Mouse (Mus musculus) stomach, embryonic 14.5 days (tissue): ENCODE results near the gene Dhx16. TPM values are rescaled to one million over a fixed set of nuclear protein-coding genes. Genes with fewer than 3 reads are reported as not detected.

Source experiments
- ATAC-seq: fragments of 200-750 bp; cut with Nextera tagmentation; 2 replicates; pipeline ENCODE4 v1.8.0; 2017; ENCODE audit warnings: low read depth, moderate TSS enrichment; ENCODE audit not compliant: insufficient number of reproducible peaks, insufficient read depth, low FRiP score
- H3K27ac ChIP-seq: fragments of 300-500 bp; sonication (generic); 2 replicates; pipeline ENCODE4 v1.5.1; 2014; ENCODE audit warnings: mild to moderate bottlenecking, low read length, moderate library complexity, mixed read lengths
- H3K27me3 ChIP-seq: fragments of 300-500 bp; sonication (generic); 2 replicates; pipeline ENCODE4 v1.6.1; 2014; ENCODE audit warnings: low read length, control low read depth, mixed read lengths; ENCODE audit not compliant: control insufficient read depth, insufficient read depth
- H3K36me3 ChIP-seq: fragments of 300-500 bp; sonication (generic); 2 replicates; pipeline ENCODE4 v1.6.1; 2014; ENCODE audit warnings: mild to moderate bottlenecking, control low read depth, low read length, moderate library complexity, mixed read lengths; ENCODE audit not compliant: control insufficient read depth, insufficient read depth
- H3K4me1 ChIP-seq: fragments of 300-500 bp; sonication (generic); 2 replicates; pipeline ENCODE4 v1.6.1; 2014; ENCODE audit warnings: low read length, control low read depth, mixed read lengths; ENCODE audit not compliant: control insufficient read depth, insufficient read depth
- H3K4me2 ChIP-seq: fragments of 300-500 bp; sonication (generic); replicated peaks from 2 replicates; pipeline ENCODE4 v1.6.1; 2014; ENCODE audit warnings: low read depth, low read length, control low read depth
- H3K4me3 ChIP-seq: fragments of 300-500 bp; sonication (generic); 2 replicates; pipeline ENCODE4 v1.5.1; 2014; ENCODE audit warnings: low read depth, low read length, control low read depth
- H3K9ac ChIP-seq: fragments of 300-500 bp; sonication (generic); replicated peaks from 2 replicates; pipeline ENCODE4 v1.6.1; 2014; ENCODE audit warnings: low read depth, mild to moderate bottlenecking, control low read depth, low read length, moderate library complexity, mixed read lengths
- H3K9me3 ChIP-seq: fragments of 300-500 bp; sonication (generic); 2 replicates; pipeline ENCODE4 v1.6.1; 2016; ENCODE audit warnings: low read depth, low read length, control low read depth; ENCODE audit not compliant: control insufficient read depth
- WGBS: fragments of 180-500 bp; shearing (Covaris S2); extraction: QIAGEN DNeasy Blood & Tissue Kit; methylation state at CpG from one replicate; pipeline ENCODE4 v1.1.7; 2014; 5-methylcytosine and 5-hydroxymethylcytosine counted together
- polyA plus RNA-seq: library from polyadenylated mRNA; unstranded; fragments of >200 nt; fragmentation: Nextera tagmentation; extraction: Ambion mirVana; gene quantifications from 2 replicates; pipeline ENCODE4 v1.2.1, GENCODE M21; 2014

Gene Dhx16
- polyA plus RNA-seq, 1 experiment from 2014 or later, result 34.0 TPM

GRCm38 (mm10) chr17:35914975-35915374 is 35.4 kb downstream of the Dhx16 start:
- Histone ChIP-seq H3K27ac (no peak overlapping the region), H3K36me3 (peaks cover 35% of the 10 kb centered on the region), H3K9ac (no peak overlapping the region), H3K4me2 (peak overlapping the region; percentile 87), H3K4me1 (peaks cover 7% of the 10 kb centered on the region; the same call in 1 of the 2 replicates), H3K27me3 (no peaks in the 10 kb centered on the region), H3K9me3 (no peaks in the 10 kb centered on the region), H3K4me3 (peak overlapping the region; percentile 90)
- 75% methylated on average over 6 of the region's 6 CpGs for WGBS
- ATAC-seq, result no peak

- Histone ChIP-seq H3K4me3 (peak overlapping the region; percentile 90), H3K4me2 (peak overlapping the region; percentile 87), H3K9me3 (no peaks in the 10 kb centered on the region), H3K9ac (peak overlapping the region; percentile 98), H3K27me3 (no peaks in the 10 kb centered on the region), H3K4me1 (peaks cover 13% of the 10 kb centered on the region; the same call in 1 of the 2 replicates), H3K36me3 (peaks cover 35% of the 10 kb centered on the region), H3K27ac (peak overlapping the region; percentile 97; the same call in 1 of the 2 replicates)
- ATAC-seq, result no peak; the same call in 1 of the 2 replicates
- WGBS, result 2% methylated on average over 28 of the region's 28 CpGs
Observed at GRCm38 (mm10) chr17:35915538-35916296, 36.1 kb downstream of the Dhx16 start.

GRCm38 (mm10) chr17:35916297-35917142 is 36.9 kb downstream of the Dhx16 start, which contains the start of the genes Mrps18b and Ppp1r10:
Mrps18b (minus strand) TSS chr17:35916389.
Ppp1r10 (plus strand) TSS chr17:35916434.
- under 1% methylated on average over 83 of the region's 83 CpGs for WGBS

GRCm38 (mm10) chr17:35917143-35917462 is 37.5 kb downstream of the Dhx16 start:
- peaks cover 16% of the 10 kb centered on the region; the same call in 1 of the 2 replicates for H3K4me1 ChIP-seq
- H3K27me3 ChIP-seq, result no peaks in the 10 kb centered on the region
- no peak for ATAC-seq
- H3K27ac ChIP-seq, result peak overlapping the region; percentile 97
- peak overlapping the region; percentile 98 for H3K9ac ChIP-seq
- under 1% methylated on average over 8 of the region's 8 CpGs for WGBS
- peaks cover 27% of the 10 kb centered on the region for H3K36me3 ChIP-seq
- H3K9me3 ChIP-seq, result no peaks in the 10 kb centered on the region
- peak overlapping the region; percentile 90 for H3K4me3 ChIP-seq
- H3K4me2 ChIP-seq, result peak overlapping the region; percentile 94

More at GRCm38 (mm10) chr17:35916297-35917142, 36.9 kb downstream of the Dhx16 start, which contains the start of the genes Mrps18b and Ppp1r10:
- Histone ChIP-seq H3K4me2 (peak within 1 kb of the TSS; percentile 94), H3K9ac (peak within 1 kb of the TSS; percentile 98), H3K27ac (peak within 1 kb of the TSS; percentile 97), H3K4me3 (peak within 1 kb of the TSS; percentile 90), H3K9me3 (no peaks in the 10 kb centered on the region), H3K36me3 (peaks cover 28% of the 10 kb centered on the region), H3K4me1 (peaks cover 16% of the 10 kb centered on the region; the same call in 1 of the 2 replicates), H3K27me3 (no peaks in the 10 kb centered on the region)
- ATAC-seq, result peak; percentile 94

GRCm38 (mm10) chr17:35917463-35918251 is 38.0 kb downstream of the Dhx16 start:
- WGBS, result under 1% methylated on average over 13 of the region's 13 CpGs
- Histone ChIP-seq H3K27ac (peak overlapping the region; percentile 97), H3K9me3 (no peaks in the 10 kb centered on the region), H3K4me3 (peak overlapping the region; percentile 90), H3K4me2 (peak overlapping the region; percentile 94), H3K27me3 (no peaks in the 10 kb centered on the region), H3K4me1 (peaks cover 16% of the 10 kb centered on the region; the same call in 1 of the 2 replicates), H3K36me3 (peaks cover 22% of the 10 kb centered on the region), H3K9ac (peak overlapping the region; percentile 98)
- ATAC-seq, result no peak

GRCm38 (mm10) chr17:35918276-35919059 is 38.8 kb downstream of the Dhx16 start:
- peak overlapping the region; percentile 90 for H3K4me3 ChIP-seq
- ATAC-seq, result no peak
- peak overlapping the region; percentile 94 for H3K4me2 ChIP-seq
- WGBS, result under 1% methylated on average over 11 of the region's 11 CpGs
- peak overlapping the region; percentile 97 for H3K27ac ChIP-seq
- no peaks in the 10 kb centered on the region for H3K27me3 ChIP-seq
- no peaks in the 10 kb centered on the region for H3K9me3 ChIP-seq
- H3K9ac ChIP-seq, result peak overlapping the region; percentile 98
- peaks cover 17% of the 10 kb centered on the region for H3K36me3 ChIP-seq
- H3K4me1 ChIP-seq, result peaks cover 16% of the 10 kb centered on the region; the same call in 1 of the 2 replicates

GRCm38 (mm10) chr17:35919060-35919715 is 39.6 kb downstream of the Dhx16 start:
- ATAC-seq, result peak; percentile 46
- Histone ChIP-seq H3K27ac (peak overlapping the region; percentile 97), H3K9ac (peak overlapping the region; percentile 45), H3K27me3 (no peaks in the 10 kb centered on the region), H3K4me2 (peak overlapping the region; percentile 94), H3K4me1 (peaks cover 16% of the 10 kb centered on the region; the same call in 1 of the 2 replicates), H3K4me3 (peak overlapping the region; percentile 90), H3K36me3 (peaks cover 18% of the 10 kb centered on the region), H3K9me3 (no peaks in the 10 kb centered on the region)
- WGBS, result 10% methylated on average over 7 of the region's 7 CpGs
